Mouse (Mus musculus): Measurements from ENCODE around the gene Twnk.

GRCm38 (mm10) chr19:45030111-45030510 is 24.6 kb downstream of the Twnk start:
- TF ChIP-seq GATA1 (IDR thresholded peaks at IDR 0.05; ENCODE audit: borderline replicate concordance, low read length) (no peak), FLI1 (IDR thresholded peaks at IDR 0.05; ENCODE audit: low read length) (no peak)
